Mouse (Mus musculus) right cerebral cortex, postnatal 36 days (tissue): ENCODE results near the gene Pln.

ENCODE experiments used
- DNase-seq, 2 experiments: peaks; one replicate each; pipeline ENCODE4 v3.0.0; 2022; ENCODE audit warnings: low spot score in 2 of 2, mixed read lengths in 1 of 2

Pln gene

DNA sequence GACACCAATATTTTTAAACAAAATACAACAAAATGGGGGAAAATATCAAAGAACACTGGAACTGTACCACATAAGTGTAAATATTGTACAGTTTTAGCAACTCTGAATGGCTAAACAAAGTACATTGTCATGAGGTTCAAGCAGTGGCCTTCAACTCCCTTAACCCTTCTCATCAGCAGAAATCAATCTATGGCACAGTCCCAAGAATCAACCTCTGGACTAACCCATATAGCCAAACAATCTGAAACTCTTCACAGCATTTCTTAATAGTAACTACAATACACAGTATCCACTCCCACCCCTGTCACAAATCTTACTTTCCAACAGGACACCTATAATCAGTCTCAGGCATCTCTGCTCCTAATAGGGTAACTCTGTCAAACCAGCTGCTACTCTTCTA, 26.8 kb downstream of the Pln start:
- DNase-seq, result no peak

DNA sequence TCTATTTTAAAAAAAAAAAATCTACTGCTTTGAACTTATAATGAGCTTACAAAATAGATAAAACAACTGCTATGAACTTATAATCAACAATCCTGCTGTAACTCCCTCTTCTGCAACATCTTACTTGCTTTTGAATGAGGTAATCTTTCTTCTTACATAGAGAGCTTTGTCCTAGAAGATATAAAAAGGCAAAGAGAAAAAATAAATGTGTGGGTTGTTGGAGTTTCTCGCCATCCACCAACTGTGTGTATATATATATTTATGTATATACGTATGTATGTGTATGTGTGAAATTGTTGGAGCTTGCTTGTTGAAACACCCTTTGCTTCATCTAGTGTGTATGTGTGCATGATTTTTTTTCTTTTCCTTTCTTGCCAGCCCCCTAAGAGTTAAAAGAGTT, 29.8 kb downstream of the Pln start:
- no peak for DNase-seq

DNA sequence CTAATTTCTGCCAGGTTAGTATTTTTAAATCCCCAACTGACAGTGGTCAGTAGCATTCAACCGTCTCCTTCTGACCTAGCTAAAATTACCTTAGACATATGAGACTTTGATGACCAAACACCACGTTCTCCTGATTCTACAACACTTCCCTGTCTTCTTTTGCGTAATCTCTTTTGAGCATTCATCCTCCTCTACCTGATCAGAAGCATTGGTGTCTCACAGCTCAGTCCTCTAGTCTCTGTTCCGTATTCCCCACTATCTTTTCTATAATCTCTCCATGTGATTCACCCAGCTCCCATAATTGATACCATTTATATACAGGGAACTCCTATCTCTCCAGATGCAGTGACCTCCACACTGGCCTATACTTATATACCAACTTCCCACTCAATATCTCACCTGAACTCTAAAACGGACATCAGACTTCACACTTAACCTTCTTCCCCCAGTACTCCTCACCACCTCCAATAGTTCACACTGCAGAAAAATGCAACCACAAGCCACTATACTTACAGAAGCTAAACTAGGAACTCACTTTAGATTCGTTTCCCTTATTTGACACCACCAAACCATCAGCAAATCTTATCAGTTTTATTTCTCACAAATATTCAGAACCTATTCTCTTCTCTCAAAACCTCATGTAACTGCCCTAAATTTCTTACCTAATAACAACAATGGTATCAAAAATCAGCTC, 36.6 kb downstream of the Pln start:
- DNase-seq, result no peak

DNA sequence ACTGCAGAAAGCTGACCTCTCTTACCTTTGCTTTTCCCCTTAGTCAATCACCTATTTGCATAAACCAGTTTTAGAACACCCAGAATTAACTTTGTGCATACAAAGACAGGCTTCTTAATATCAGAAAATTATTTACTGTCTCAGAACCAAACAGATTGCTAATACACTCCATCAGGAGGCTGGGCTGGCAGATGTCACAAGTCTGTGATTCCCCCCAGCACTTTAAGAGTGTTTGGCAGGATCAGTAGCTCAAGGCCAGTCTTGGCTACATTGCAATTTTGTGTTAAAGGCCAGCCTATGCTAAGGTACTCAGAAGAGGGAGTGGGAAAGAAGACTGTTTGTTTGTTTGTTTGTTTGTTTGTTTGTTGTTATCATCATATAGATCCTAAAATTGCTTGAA, 39.6 kb downstream of the Pln start:
- DNase-seq, result no peak

DNA sequence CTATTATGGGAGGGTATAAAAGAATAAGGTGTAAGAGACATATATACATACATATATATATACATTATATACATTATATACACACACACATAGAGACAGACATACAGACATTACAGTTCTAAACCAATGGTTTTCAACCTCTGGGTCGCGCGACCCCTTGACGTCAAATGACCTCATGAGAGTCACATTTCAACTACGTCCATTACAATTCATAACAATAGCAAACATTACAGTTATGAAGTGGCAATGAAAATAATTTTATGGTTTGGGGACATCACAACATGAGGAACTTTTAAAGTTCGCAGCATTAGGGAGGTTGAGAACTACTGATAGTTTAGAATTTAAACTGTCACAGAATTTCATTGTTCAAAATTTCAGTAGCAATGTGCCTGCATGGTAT, 40.8 kb downstream of the Pln start:
- no peak for DNase-seq

DNA sequence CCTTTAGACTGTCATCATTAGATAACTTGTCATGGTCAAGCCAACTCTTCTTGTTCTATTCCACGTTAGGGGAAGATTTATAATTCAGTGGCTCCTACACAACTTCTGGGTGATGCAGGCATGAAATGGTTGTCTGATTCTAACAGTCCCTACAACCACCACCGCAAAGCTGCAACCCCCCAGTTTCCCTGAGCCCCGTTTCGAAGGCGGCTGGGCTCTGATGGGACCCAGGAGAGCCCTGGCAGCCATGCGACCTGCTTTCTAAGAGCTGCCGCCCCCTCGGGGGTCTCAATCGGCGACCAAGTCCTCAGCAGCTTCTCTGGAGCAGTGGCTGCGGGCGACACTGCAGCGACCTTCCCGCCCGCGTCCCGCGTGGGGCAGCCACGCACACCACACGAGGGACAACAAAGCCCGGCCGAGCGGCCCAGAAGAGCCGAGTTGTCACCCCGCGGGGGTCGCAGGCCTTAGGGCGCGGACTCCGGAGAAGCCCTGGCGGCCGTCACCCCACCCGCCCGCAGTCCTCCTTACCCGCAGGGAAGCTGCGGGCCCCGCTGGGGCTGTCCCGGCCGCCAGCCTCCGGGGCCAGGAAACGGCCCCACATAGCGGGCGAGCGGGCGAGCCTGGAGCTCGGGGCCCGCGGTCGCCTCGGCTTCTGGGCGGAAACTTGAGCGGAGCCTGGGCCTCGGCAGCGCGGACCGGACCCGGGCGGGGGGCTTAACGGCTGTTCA, 41.7 kb downstream of the Pln start:
- peak; percentile 23 to 30 for DNase-seq

DNA sequence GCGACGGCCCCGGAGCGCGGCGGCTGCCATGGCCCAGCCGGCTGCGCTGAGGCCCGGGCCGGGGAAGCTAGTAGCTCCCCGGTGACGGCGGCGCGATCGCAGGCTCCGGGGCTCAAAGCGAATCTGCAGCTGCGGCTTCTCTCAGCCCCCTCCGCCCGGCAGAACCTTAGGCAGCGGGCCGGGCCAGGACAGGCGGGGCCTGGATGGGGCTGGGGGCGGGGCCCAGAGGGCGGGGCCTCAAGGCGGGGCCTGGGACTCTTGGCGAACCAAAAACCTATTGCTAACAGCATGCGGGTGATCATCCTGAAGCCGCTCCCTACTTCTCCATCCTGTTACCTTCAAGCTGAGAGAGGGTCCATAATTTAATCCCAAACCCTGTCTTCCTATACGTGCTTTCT, 42.2 kb downstream of the Pln start, which contains the start of gene Cep85l:
Gene Cep85l, minus strand, starts transcription at position 239 of the 398 bp plus-strand sequence.
- DNase-seq, result peak; percentile 81 to 86

DNA sequence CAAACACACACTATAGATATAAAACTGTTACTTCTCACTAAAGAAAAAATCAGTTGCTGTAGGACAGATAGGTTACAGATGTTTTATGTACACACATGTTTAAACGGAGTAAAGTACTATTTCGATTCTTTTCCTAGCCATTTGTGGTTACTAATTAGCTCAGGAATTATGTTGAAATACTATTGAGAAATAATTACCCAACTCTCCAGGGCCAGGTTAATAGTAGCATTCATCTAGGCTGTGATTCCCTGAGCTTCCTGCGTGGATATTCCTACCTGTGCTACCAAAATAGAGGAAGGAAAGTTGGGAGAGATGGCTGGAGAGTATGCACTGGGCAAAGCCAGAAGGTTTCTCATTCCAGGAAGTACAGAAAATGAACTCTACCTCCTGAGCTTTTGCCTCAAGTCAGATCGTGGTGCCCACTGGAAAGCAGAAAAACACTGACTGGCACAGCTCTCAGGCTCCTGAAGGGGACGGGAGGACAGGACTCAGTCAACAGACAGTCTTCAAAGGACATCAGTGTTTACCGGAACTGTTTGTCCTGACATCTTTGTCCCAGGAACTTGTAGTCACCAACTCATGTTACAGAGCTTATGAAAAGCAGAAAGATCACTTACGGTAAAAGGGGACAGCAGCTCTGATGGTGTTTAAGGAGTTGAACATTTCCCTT, 45.4 kb downstream of the Pln start:
- no peak for DNase-seq

DNA sequence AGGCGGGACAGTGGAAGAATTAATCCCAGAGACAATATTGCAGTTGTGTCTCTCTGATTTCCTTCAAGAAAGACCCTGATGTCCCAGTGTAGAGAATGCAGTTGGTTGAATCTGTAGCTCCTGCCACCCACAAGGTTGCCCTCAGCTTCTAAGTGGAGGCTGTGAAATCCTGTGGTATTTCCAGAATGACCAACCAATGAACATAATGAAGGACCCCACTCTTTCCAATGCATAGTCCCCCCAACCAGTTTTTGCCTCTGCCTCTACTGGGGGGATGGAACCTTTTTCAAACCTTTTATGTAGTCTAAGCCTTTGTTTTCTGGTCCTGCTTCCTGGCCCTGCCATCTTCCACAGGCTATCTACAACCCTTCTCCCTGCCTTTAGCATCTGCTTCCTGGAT, 47.4 kb downstream of the Pln start:
- no peak for DNase-seq

DNA sequence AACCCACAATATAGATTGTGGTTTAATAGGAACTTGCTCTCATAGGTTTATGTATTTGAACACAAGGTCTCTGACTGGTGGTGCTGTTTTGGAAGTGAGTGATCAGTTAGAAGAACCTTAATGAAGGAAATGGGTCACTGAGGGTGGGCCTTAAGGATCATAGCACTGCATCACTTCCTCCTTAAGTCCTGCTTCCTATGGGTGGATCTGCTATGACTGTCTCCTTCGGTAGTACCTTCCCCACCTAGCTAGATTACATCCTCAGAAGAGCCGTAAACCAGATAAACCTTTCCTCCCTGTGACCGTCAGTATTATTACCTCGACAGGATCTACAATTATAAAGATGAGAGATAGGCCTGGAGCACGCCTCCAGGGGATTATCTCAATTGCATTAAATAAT, 48.0 kb downstream of the Pln start:
- DNase-seq, result no peak

DNA sequence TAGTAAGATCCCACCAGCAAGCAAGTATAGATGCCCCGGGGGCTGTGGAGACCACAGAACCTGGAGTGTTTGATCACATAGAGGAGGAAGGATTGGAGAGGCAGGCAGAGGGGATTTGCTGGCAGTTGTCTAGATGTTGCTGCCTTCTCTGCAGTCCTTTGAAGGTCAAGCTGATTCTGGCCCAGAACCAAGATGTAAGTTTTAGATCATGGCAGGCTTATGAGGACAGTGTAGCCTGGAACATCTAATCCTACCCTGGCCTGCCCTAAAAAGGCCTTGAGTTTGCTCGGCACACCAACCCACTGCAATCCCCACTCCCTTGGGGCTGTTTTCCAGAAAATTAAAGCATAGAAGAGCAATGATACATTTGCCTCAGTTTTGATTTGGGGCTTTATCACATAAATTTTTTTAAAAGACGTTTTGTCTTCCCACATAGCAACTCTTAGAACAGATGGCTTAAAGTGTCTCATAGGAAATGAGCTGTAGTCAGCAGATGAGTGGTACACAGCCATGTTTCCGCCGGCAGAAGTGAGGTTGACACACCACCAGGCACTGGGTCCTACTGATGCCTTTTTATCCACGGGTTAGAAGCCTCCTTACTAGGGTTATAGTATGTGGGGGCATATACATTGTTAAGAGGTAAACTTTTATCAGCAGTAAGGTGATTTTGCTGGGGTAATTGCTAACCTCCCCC, 50.9 kb downstream of the Pln start:
- no peak for DNase-seq

DNA sequence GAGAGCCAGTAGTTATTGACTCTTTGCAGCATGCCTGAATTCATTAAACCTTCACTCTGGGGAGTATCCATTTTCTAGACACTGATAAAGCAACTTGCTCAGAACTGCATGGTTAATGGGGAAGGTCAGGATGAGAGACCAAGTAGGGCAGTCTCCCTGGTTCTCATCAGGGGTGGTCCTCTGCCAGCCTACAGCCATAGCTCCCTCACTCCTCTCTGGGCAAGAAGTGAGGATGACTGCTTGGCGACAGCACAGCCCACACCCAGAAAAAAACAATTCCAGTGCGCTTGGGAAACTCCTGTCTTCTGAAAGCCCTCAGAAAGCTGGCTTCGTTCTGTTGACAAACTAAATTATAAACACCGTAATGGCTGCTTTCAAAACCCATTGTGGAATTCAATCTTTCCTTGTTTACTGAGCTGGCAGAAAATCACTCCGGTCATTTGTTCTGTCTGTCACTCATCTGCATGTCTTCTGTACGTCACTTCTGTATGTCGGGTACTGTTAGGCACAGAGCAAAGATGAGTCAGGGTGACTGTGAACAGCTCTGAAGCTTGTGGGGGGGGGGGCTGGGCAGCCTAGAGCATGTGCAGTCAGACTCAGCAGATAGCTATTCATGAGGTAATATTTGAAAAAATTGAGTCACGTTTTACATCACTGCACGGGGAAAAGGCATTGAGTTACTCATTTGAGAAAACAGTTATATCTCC, 57.6 kb downstream of the Pln start:
- no peak for DNase-seq
